Mouse (Mus musculus): ENCODE measurements around the gene Naif1.
A peak's percentile ranks its signal among the peaks of the same experiment; 100 is the strongest.

Gene Naif1

DNA sequence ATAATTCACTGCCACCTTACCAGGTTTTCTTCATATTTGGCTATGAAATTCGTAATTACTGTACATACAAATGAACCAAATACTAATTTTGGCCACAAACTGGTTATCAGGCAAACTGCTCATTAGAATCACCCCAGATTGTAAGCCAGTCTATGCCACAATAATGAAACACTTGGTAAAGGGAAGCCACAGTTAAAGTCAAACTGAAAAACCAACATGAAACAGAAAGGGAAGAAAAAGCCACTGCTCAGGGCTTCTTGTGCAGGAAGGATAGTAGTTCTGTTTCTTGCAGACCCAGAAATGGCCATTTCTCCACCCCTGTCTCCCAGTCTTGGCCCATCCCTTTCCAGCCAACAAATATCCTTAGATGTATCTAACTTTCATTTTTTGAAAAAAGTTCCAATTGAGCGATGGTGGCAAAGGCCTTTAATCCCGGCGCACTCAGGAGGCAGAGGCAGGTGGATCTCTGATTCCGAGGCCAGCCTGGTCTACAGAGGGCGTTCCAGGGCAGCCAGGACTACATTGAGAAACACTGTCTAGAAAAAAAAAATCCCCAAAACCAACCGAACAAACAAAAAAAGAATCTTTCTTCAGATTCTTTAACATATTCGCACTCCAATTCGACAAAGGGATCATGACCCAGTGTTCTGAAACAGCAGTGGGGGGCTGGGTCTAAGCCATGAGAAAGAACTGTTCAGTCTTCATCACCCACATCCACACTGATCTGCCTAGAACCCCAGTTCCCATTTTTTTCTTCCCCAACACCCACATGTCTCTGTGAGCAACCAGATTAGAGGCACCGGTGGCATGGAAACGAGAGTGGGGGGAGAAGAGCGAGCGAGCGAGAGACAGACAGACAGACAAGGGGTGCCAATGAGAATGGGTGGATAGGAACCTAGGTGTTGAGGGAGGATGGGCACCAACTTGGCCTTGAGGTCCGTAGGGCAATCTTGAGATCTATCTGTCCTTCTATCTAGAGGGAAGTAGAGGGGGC lies at the start of gene Naif1:
TSS of gene Naif1 (plus strand) at position 697 of the 994 bp plus-strand sequence.
- DNase-seq = no peak

DNA sequence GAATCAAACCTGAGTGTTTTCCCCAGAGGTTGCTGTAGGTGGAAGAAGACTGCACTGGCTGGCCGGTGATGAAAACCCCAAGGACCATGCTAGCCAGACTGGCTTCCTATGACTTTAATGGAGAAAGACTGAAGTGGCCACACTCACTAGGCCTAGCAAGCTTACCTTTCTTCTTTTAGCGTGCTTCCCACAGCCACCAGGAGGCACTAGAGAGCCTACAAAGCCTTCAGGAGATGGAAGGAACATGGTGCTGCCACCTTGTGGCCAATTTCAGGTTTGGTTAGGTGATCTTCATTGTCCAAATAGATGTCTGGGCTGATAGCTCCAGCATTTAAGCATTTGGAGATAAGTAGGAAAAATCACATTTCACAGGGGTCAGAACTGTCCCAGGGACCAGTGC lies 45.6 kb upstream of the Naif1 start:
- peak; percentile 93 for DNase-seq

DNA sequence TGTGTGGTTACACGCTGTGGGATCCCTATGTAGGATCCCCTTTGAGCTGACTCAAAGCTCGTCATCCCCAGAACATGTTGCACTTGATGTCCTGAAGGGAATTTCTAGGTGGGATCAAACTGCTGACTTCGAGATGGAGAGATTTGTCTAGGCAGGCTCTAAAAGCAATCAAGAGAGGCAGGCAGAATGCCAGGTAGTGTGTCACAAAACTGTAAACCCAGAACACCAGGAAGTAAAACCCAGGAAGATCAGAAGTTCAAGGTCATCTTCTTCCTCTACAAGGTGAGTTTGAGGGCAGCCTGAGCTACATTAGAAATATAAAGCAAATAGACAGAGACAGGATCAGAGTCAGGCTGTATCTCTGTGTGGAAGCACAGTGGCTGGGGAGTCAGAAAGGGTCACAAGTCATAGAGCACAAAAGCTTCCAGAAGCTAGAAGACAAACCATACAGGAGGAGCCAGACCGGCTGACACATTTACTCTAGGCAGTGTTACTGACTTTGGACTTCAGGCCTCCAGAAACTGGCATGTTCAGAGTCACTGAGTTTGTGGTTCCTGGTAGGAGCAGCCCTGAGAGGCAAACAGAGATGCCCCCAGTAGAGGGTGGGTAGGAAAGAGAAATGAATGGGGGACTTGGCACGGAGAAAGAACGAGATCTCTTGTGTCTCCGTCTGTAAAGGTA lies 43.0 kb upstream of the Naif1 start:
- DNase-seq = no peak

DNA sequence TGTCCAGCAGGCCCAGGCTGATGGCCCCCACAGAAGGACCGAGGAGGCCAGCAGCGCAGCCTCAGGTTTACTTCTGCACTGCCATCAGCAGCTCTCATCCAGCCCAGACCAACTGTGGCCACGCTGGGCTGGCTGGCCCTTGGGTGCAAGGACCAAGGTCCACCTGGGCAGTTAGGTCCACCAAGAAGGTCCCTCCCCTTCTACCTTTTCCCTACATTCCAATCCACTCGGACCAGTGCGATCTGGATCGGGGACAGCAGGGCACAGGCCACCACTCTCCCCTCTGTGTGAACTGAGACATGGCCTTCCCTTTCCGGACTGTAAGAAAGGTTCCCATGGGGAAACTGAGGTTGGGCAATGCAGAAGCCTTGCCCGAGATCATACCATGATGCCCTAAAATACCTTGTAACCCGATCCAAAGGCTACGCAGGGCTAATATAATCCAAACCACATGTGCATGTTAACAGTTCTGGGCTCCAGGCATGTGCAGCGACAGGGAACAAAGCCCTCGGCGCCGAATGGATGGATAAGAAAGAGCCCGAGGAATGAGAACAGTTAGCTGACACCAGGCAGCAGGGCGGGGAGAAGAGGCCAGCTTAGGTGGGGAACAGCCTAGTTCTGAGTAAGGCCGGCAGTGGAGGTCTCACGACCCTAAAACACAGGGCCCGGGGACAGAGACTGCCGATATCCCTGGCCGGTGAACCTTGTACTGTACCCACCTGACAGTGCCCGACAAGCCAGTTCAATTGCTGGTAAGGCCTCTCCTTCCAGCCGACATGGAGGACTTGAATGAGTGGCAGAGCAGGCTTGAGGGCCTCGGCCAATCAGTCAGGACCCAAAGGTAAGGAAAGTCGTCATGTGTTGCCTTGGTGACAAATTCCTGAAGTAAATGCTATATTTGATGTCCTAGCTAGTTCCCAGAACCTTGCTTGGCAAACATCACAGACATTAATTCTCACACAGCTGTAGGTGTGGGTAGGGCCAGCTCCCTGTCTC lies 41.5 kb upstream of the Naif1 start:
- DNase-seq = no peak

DNA sequence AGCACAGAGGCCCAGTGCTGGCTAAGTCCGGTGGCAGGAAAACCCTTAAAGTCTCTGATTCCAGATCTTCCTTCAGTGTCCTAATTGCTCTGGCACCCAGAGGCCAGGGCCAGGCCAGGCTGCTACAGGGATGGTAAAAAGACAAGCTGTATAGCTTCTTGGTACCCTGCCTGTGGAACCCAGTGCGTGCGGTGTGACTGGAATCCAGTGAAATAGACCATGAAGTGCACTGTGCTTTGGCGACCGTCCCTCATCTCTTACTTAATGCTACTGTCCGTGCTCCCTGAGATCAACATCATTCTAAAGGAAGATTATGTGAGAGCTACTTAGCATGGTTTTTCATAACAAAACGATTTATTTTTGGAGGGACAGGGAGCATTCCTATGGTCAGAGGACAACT lies 38.9 kb upstream of the Naif1 start:
- no peak for DNase-seq

DNA sequence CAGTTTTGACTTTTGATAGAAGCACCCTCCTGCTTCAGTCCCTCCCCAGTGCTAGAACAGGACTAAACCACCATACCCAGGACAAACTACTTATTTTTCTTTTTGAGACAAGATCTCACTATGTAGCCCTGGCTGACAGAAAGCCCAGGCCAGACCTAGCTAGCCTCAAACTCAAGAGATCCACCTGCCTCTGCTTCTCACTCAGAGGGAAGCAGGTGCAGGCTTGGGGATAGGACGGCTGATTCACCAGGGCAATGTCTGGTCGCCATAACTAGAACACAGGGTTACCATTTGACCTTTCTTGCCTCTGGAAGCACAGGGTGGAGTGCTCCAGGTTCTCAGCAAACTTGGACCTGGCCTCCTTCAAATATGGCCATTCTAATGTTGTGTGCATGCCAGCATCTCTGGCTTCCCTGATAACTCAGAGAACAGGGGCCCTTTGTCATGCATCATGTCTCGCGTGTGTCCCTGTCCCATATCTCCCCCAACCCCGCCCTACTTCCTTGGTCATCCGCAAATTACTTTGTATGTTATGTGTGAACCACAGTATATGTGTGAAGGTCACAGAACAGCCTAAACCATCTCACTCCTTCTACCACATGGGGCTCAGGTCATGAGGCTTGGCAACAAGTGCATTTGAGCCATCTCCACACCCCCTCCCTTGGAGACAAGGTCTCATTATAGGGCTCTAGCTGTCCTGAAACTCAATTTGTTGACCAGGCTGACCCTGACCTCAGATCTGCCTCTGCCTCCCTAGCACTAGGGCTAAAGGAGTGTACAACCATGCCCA lies 37.3 kb upstream of the Naif1 start:
- DNase-seq = no peak

DNA sequence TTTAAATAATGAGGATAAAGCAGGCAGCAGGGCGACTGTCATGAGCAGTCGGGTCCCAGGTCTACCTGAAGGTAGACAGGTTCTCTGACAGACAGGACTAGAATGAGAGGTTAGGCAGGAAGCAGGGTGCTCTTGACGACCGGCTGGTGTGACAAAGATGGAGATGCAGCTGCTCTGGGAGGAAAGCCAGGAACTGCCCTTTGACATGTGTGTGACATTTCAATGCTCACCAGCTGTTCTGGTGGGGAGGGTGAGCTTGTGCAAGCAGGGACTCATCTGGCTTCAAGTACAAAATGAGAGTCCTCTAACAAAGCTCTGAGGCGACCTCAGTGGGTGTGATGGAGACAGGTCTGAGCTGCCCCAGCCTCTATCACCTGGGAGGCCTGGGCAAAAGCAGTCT lies 36.3 kb upstream of the Naif1 start:
- no peak for DNase-seq

DNA sequence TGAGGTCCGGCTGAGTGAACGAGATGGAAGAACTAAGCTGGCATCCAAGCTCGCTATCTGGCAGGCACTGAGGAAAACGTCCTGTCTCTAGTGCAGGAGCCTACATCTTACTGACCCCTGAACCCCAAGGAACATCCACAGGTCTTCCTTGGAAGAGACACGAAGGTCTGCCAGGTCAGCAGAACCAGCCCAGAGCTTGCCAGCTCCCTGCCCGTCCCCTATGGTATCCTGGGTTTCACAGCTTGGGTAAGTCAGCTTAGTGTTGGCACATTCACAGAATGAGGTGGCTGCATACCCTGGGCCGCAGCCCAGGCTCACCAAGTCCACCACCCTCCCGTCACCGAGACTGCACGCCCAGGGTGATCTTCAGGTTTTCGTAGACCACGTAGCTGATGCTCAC lies 34.5 kb upstream of the Naif1 start:
- DNase-seq = no peak

DNA sequence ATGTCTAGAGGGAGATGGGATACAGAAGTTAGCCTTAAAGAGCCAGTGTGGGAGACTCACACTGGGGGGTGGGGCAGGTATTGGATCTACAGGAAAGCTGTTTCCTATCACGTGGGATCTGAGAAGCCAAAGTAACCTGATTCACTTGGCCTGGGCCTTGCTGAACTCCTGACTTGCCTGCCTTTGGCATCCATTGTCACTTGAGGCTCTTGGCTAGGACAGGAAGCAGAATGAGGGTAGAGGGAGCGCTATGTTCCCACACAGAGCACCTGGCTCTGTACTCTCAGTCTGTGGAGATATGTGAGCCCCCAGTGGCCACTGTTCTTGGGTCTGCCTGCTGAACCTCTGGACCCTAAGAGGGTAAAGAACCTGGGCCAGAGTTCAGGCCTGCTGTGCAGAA lies 33.7 kb upstream of the Naif1 start:
- DNase-seq = no peak

DNA sequence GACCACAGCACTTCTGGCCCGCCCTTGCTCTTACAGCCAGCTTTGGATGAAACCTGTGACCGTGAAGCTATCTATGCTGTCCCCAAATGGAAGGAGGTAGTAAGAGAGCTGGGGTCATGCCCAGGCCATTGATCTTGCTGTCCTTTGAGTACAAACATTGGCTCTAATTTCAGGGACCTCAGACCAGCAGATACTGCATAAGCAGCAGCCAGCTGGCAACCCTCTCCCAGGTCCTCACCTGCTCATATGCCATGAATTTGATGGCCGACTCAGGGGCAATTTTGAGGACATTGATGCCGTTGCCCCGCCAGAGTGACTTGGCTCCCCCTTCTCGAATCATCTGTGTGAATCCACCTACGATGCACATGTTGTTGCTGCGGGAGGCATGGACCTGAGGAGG lies 32.8 kb upstream of the Naif1 start:
- no peak for DNase-seq

DNA sequence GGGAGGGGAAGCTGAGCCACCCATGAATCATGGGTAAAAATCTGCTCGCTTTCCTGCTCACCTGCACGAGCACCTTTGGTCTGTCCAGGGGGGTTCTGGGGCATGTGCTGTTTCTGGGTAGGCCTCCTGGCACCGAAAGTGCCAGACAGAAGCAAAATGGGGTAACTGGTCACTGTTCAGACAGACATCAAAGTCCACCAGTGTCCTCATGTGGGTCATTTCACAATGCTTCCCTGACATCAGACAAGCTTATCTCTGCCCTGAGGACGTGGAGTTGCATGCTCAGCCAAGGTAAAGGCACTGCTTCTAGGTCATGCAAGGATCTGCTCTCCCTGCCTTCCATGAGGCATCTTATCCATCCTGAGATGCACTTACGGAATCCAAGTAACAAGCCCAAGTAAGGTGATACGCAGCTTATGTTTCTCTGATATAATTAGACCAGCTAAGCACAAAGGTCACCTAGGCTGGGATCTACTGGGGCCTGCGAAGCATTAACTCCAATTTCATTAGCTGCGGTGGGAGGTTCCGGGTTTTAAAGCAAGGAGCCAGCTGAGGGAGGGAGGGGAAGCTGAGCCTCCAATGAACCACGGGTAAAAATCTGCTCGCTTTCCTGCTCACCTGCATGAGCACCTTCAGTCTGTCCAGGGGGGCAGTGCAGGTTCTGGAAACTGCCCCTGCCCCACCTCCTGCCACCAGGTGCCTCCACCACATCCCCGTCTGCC lies 31.7 kb upstream of the Naif1 start:
- no peak for DNase-seq

DNA sequence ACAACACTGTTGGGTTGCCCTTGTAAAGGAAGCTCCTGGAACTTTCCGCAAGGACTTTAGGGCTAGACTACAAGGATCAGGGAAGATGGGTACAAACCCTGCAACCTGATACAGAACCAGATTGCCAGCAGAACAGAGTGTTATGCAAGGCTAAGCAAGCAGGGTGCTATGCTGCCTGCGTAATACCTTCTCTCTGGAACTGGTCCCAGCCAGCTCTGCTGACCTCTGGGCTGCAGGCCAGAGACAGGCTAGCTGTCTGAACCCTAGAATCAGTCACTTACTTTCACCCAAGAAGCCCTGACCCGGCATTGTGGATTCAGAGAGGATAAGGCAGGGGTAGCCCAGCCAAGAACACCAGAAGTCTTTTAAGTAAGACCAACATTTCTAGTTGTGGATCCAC lies 30.9 kb upstream of the Naif1 start:
- peak; percentile 63 for DNase-seq

DNA sequence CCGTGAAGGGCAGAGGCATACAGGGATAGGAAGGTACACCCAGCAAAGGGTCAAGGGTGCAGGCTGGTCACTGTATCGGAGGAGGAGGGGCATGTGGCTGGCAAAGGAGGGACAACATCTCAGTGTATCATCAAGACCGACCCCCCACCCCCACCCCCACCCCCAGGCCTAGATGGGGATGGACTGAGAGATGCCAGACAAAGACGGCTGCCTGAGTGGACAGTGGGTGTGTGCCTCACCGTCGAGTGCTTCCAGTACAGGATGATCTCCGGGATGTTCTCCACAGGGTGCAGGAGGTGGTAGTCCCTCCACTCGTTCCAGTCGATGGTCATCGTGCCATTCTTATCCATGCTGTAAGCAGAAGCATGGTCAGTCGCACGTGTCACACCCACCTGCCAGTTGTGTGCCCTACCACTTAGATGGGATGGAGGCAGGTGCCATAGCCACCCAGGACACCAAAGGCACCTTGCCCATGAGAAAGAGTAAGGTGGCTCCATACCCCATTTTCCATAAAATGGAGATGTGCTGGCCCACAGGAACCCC lies 30.1 kb upstream of the Naif1 start:
- no peak for DNase-seq

DNA sequence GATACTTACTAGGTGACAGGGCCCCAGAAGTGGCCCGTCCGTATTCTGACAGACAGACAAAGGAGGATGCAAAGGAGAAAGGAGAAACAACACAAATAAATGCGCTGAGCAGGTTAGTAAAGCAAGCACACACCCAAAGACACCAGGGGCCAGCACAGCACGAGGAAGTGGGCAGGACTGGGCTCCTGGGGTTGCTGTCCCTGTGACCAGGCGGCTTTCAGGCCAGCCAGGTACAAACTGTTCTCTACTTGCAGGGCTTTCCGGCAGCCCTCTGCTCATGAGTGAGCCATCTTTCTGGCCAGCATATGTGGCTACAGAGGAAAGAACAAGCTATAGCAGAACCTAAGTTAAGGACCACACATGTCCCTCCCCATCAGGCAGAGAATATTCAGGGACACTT lies 29.6 kb upstream of the Naif1 start:
- no peak for DNase-seq

DNA sequence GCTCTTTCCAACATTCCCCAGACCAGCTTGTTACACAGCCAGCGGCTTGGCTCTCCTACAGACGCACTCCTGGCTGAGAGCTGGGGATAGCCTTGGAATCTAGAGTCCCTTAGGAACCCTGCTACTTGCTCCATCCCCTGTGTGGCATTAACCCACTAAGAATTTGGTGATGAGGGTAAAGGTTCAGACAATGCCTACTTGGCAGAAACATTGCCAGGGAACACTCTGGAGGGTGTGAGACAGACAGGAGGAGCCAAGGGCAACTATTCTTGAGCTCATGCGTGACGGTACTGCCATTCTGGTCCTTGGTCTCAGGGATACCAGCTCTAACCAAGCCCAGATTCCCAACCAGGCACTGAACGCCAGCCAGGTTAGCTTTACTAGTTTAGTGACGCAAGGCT lies 28.4 kb upstream of the Naif1 start:
- no peak for DNase-seq

DNA sequence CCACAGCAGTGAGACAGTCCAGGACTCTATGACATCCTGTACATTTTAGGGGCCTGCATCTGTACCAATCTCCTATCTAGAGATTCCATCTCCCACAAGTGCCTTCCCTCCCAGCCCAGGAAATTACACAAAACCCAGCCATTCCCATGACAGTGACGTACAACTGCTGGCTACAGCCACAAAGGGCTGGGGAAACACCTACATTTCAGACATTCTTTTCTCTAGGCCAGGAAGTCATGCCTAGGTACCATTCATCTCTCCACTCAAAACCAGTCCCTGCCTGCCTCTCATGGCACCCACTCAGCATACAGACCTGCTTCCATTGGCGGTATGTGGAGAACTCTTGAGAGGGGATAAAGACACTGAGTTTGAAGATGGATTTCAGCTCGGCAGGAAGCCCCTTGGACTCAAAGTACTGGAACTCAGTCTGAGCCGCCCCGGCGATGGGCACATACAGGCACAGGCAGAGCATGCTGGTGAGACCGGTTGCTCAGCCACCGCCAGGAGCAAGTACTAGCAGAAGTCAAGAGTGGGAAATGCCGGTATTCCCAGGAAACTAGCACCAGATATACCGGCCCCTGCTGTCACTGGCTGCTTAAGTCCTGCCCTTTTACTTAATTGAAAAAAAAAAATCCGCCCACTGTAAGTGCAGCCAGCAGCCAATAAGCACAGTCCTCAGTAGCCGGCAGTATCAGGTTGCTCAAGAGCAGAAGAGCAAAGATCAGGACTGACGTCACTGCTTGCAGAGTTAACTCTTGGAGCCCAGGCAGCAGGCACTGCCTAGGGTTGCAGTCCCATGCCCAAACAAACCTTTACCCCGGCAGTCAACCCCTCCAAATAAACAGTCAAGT lies 26.6 kb upstream of the Naif1 start:
- no peak for DNase-seq

DNA sequence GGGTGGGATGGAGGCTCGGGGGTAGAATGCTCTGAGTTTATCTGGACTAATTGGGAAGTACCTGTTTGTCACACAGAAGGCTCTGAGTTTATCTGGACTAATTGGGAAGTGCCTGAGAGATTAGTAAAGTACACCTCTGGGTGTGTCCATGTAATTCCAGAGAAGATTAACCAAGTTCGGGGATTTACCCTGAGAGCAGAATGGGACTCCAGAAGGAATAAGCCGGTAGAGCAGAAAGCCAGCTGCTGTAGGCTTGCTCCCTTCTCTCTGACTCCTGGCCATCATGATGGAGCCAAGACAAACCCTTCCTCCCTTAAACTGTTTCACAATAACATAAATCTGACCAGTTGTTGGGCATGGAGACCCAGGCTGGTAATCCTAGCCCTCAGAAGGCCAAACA lies 25.5 kb upstream of the Naif1 start:
- no peak for DNase-seq

DNA sequence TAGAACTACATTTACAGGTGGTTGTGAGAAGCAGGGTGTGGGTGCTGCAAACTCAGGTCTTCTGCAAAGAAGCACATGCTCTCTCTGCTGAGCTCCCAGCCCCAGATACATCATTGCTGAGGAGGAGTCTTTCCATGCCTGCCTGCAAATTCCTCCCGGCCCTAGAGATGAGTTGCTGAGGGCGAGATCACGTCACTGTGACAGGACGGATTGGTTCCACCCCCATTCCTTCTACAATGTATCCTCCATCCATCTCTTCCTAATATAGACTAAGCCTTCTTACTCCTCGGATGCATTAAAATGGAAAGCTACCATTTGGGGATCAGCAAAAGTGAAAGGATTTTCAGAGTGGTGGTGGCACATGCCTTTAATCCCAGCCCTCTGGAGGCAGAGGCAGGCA lies 24.7 kb upstream of the Naif1 start:
- DNase-seq = no peak

DNA sequence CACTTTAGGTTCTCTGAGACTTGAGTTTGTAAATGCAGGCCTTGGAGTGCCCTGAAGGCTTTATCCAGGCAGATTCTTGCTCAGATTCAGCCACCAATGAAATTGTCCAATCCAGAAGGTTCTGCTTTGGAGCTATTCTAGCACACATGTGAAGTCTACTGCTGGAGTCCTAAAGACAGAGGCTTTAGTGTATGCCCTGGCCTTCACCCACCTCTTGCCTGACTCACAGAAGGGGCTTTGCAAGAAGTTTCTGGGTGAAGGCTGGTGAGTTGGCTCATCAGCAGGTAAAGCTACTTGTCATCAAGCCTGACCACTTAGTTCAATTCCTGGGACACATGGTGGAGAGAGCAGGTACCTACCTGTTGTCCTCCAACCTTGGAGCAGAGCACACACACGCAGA lies 24.1 kb upstream of the Naif1 start:
- DNase-seq = no peak

DNA sequence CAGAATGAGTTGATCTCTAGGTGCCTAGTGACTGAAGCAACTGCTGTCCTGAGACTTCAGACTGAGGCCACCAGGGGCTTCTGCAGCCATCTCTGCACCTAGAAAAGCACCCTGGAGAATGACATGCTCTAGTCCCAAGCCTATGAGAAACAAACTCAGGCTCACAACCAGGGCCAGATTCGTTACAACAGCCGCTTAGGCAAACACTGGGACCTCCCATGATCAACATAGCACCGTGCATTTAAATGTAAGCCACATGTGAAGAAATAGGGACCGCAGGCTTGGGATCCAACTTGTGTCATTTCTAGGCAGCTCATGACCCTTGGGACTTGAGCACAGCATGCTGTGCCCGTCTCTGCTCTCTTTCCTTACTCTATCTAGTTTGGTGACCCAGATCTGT lies 22.5 kb upstream of the Naif1 start:
- DNase-seq = no peak
